Mouse (Mus musculus) 416B (cell line): ENCODE measurements around the gene Dscaml1.
A peak's percentile ranks its signal among the peaks of the same experiment; 100 is the strongest.

ENCODE experiments used
- DNase-seq: peaks from one replicate; pipeline ENCODE4 v3.0.0; 2011; ENCODE audit warnings: low read depth

Dscaml1 gene

DNA sequence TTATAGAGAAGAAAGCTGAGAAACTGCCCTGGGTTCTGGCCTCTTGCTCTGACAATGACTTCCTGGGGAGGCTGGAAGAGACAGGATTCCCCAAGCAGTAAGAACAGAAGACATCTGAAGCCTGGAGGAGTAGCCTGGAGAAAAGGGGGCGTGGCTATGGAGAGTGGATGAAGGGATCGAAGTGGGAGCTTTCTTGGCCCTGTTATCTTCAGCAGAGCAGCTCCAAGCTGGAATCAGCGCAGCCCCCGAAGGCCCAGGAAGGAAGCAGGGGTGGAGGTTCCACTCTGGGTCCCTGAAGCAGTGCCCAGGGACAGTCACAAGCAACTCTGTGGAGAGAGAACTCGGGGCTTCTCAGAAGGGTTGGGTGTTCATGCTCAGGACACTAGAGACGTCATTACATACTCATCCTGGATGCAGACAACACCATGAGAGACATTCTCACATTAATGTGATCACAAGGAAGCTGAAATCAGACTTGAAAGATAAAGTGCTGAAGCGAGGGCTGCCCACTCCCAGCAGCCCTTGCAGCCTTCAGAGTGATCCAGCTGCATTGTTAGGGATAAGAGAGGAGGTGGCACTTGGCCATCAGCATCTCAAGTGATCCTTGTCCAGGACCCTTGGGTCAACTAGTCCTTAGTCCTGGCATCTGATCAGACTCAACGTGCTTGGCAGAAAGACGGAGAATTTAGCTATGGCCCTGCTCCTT, 146.5 kb downstream of the Dscaml1 start:
- no peak for DNase-seq

DNA sequence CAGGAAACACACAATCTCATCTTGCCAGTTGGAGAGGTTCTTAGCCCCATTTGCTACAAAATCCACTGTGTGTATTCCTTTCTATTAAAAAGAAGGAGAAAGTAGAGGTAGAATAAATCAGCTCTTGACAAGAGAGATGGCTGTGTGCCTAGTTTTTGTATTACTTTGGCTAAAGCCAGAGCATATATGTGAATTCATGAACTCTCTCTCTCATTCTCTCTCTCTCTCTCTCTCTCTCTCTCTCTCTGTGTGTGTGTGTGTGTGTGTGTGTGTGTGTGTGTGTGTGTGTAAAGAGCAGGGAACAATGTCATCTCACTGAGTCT, 147.0 kb downstream of the Dscaml1 start:
- no peak for DNase-seq

DNA sequence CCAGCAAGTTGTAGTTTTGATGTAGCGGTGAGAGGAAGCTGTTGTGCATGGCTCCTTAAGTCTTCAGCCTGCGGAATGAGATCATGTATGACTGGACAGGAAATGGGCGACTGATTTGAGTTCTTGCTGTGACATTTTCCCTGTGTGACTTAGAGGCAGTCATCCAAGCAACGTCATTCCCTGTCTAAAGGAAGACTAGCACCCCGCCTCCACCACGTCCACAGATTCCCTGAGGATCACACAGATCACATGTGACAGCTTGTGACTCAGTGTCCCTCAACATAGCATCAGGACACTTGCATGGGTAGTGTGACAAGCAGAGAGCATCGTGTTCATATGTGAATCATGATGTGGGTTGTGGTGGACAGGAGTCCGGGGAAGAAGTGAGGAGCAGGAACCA, 147.6 kb downstream of the Dscaml1 start:
- no peak for DNase-seq

DNA sequence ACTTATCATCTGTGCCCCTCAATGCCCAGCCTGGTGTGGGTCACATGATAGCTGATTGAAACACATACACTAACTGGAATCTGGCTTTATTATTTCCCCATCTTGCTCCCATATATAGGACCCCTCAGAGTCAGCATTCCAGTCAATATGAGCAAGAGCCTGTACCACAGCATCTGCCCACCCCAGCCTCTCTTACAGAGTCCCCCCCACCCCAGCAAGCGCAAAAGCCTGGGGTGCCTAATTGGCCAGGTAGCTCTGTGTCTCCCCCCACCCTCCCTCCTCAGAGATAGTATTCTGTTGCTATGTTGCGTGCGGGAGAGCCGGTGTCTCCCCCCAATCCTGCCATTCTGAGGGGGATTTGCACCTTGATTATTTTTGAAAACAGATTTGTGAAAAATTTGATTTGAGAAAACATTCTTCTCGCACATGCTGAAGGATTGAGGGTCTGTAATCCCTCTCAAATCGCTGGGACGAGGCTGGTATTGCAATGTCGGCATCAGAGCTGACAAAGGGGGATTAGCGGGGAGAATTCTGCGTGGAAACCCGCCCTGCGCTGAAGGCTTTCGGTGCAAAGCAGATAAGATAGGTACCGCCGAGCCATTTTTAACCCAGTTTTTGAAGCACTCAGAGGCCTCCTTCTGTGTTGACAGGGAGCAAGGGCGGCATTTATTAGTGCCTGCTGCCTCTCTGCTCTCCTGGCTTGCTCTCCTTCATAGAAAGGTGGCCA, 153.8 kb downstream of the Dscaml1 start:
- no peak for DNase-seq

DNA sequence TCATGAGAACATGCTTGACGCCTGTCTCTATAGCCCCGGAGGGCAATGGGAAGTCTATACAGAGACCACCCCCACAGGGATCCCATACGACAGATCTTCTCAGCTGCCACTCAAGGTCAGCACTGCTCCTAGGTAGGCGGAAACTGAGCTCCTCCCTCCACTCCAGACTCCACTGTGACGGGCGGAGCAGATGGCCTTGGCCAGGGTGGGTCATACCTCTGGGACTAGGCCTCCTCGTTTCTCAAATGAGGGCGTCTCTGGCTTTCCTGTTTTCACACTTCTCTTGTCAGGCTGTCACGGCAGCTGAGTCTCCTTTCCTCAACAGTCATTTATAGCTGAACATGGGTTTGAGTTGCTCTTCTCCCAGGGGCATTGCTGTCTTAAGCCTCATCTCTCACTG, 160.0 kb downstream of the Dscaml1 start:
- no peak for DNase-seq

DNA sequence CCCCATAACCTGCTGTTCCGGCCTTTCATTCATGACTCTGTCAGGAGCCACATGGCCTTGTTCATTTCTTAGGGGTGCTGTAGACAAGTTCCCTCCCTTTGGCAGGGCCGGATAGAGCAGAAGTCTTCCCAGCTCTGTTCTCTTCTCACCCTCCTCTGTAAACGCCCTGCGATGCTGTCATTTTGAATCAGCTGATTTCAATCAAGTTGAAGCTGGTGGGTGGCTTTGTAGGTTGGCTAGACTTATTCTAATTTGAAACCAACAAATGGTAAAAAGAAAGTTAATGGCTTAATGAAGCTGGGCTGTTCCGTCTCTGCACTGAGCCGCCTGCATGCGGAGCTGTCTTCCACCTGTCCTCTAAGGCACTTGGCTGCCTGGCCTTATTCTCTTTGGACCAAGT, 161.3 kb downstream of the Dscaml1 start:
- no peak for DNase-seq

DNA sequence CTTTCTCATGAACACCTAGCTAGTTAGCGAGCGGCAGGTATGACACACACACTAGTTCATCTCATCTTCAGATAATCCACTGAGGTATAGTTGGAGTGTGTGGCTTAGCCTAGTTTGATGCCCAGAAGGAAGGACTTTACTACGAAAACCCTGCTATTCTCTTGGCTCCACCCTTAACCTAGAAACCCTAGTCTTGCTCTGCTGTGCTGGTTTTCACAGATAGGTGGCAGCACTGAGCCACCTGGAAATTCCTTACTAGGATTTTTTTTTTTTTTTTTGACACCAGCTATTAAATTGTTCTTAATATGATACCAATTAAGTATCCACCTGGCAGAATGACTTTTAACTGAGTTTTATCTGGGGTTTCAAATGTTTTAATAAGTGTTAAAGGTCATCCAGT, 163.4 kb downstream of the Dscaml1 start:
- peak; percentile 47 for DNase-seq

DNA sequence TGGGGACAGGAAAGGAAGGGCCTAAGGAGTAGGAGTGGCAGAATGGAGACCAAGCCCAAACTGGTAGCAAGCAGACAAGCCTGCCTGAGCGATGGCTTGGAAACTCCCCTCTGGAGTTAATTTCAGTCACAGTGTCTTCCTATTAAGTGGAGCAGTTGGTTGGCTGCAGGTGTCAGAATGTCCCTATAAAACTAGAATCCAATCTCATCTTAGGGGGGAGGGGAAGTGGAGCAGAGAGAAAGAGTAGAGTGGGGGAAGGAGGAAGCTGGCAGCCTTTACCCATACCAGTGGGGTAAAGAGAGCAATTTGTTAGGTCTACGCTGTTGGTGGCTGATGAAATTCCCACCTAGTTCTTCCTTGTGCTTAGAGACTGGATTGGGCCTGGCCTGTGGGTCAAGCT, 164.6 kb downstream of the Dscaml1 start:
- DNase-seq, result no peak

DNA sequence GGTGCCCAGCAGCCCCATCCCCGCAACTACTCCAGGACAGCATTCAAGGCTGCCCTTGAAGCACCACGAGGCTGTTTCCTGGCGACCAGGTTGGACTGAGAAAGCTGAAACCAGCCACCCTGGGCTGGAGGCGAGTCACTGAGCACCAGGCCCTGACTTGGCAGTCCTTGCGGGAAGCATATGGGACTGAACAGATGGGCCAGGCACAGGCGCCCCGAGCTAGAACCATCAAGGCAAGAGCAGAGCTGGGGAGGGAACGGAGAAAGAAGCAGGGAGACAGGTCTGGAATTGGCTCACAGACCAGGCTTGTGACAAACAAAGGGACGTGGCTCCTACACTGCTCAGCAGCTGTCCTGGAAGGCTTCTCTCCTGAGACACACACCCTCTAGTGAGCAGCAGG, 165.9 kb downstream of the Dscaml1 start:
- no peak for DNase-seq

DNA sequence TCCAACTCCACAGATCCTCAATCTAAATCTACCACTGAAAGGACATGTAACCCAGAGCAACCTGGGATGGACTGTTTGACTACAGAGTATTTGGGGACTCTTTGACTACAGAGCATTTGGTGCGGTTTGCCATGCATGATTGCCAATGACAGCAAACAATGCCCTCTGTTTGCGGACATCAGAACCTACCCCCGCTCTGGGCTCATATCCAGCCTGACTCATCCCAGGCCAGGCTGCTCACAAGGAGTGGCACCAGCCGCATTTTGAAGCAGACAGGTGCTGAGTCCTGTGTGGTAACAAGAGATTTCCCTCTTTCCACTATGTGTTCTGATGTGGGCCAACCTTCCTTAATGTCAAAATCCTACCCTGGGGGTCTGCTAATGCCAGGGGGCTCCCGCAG, 171.7 kb downstream of the Dscaml1 start:
- DNase-seq, result no peak

DNA sequence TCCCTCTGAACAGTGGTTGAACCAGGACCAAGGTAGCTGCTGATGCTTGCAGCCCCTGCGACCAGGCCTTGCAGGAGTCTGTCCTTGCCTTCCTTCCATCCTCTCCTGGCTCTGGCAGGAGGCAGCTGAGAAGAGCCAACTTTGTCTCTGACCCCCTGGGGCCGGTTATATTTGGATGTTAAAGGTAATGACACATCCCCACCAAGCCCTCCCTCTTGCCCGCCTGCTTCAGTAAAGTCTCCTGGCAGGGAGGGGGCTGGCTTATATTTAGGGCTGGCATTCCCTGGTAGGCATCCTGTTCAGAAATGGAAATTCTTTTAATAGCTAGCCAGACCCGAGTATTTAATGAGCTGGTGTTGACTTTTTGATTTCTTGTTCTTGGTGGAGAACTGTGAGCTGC, 172.9 kb downstream of the Dscaml1 start:
- no peak for DNase-seq

DNA sequence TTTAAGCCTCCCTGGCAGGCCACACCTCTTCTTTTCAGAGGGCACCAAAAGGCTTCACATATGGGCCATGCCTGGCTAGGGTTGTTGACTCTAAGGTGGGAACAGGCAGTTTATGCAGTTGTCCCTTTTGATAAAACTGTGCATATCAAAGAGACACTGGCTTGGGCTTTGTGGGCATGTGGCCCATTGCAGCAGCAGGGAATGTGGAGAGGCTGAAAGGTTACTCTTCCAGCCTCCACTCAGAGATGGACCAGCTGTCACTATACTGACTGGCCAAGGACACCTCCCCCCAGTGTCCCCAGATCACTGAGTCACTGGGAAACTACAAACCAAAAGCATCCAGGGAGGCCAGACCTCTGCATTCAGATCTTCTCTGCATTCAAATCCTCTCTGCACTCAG, 180.9 kb downstream of the Dscaml1 start:
- no peak for DNase-seq

DNA sequence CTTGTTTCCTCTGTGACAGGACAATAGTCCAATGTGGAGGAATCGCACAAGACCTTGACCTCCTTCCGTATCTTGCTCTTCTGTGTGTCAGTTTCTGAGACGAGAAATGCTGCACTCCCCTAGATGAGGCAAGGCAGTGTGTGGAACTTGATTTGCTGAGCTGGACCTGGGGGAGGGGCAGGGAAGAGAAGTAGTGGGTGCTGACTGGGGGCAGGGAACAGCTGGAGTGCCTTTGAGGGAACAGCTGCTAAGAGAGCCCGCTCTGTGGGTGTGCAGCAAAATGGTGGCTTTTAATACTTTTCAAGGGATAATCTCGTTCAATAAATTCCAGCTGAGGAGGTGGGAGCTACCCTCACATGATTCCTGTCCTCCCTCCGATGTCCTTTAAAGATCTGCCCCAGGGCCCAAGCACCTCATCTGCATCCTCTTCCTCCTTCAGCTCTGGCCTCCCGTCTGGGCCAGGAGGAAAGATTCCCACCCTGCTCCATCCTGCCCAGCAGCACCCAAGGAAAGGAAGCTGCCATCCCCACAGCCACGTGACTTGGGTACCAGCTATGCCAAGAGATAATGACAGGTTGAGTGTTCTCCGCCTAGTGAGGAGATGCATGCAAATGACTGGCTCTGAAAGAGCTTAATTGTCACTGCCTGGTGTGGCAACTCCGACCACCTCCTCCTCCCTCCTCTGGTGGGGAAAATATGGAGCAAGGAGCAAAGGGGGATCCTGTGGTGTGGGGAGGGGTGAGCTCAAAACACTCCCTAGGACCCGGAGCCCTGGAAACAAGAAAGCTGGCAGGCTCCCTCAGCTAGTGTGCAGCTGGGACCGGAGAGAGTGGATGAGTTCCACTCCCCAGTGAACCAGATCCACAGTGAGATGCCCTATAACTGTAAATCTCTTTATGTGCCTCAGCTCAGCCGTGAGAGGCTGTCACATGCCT, 181.9 kb downstream of the Dscaml1 start:
- DNase-seq, result no peak

DNA sequence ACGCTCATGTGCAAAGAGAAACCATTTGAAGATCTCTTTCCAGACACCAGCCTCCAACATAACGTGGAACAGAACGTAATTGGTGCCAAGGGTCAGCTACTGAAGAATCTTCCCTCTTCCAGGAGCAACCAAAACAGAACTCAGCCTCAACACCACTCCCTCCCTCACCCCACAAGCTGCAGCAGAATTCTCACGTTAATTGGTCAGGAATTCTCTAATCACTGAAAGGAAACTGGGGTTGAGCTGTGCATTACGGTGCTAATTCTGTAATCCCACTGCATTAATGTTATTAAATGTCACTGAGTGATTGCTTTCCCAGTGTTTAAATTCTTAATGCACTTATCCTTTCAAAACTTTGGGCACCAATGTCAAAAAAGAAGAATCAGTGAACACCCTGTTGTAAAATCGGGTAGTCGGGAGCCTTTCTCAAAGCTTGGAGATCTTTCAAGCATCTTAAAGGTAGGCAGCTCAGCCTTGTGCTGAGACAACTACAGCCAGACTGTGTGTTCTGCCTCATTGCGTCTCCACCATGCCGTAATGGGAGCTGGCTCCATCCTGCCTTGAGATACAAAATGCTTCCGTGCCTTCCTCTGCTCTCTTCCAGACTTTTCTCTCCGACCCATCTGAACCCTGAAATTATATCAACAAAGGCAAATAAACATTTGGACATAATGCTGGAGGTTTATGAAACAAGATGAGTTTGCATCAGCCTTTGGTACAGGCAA, 184.1 kb downstream of the Dscaml1 start:
- DNase-seq, result no peak

DNA sequence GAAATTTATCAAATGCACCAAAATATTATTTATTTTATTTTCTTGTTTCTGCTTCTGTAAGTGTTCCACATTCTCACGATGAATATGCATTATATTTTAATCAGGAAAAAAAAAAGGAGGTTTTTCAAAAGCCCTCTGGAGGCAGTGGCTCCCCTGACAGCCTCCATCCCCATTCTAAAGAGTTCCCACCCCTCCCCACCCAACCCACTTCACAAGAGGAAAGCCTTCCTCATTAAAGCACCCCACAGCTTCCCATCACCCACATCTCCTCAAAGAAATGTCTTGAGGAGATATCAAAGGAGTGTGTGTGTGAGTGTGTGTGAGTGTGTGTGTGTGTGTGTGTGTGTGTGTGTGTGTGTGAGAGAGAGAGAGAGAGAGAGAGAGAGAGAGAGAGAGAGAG, 188.2 kb downstream of the Dscaml1 start:
- DNase-seq, result no peak

DNA sequence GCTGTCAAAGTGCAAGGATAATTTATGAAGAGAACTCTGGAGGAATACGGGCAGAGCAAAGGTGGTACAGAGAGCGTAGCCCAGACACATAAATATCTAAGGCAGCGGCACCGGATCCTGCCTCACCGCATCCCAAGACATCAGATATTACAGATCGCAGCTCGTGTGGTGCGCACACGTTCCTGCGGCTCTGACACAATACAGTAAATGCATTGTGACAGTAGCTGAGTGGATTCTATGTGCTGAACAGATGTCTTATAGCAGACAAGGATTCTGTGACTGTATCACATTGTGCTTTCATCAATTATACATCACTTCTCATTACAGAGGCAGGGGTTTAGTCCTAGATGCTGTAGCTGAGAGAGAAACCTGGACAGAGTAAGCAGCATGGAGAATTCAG, 191.5 kb downstream of the Dscaml1 start:
- DNase-seq, result no peak

DNA sequence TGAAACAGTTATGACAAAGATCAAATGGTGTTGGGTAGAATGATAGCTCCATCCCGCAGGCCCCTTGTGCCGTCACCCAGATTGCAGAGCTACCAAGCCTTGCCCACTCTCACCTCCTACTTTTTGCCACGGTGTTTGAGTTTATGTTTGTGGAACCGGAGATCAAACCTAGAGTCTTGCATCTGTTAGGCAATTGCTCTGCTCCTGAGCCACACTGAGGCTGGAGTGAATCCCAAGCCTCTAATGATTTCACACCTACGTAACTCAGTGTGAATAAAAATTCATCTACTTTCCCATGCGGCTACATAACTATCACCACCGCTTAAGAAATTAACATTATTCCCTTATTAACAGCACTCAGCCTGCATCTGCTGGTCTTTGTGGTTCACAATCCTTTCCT, 192.0 kb downstream of the Dscaml1 start:
- DNase-seq, result no peak

DNA sequence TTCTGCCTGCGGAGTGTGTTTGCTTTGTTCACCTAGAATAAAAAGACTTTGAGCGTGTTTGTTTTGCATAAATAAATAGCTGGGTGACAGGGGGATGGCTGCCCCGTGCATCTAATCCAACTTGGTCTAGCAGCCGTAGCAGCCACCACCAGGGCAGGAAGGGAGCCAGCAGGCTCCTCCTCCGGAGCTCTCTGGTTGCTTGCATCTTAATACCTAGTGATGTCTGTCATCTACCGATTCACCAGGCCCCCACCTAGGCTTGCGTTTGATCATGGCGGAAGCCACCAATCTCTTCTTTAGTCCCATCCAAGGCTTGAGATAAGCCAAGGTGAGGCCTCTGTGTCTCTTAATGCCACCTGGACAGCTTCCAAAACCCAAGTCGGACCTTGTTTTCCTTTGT, 193.6 kb downstream of the Dscaml1 start:
- DNase-seq, result no peak

DNA sequence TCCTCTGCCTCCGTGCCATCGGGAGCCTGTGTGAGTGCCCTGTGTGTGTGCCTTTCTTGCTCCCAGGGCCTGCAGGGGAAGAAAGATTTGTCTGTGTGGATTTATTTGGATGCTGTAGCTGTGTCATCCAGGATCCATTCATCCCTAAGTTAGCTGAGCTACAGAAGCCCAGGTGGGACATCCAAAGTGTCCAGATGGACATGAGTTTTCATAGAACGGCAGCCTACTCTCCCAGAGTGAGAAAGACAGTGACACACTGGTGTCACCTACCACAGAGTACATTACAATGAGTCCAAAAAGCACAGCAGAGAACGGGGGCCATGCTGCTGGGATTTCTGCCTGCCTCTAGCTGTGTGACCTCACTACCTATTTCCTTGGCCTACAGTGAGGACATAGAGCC, 194.5 kb downstream of the Dscaml1 start:
- no peak for DNase-seq

DNA sequence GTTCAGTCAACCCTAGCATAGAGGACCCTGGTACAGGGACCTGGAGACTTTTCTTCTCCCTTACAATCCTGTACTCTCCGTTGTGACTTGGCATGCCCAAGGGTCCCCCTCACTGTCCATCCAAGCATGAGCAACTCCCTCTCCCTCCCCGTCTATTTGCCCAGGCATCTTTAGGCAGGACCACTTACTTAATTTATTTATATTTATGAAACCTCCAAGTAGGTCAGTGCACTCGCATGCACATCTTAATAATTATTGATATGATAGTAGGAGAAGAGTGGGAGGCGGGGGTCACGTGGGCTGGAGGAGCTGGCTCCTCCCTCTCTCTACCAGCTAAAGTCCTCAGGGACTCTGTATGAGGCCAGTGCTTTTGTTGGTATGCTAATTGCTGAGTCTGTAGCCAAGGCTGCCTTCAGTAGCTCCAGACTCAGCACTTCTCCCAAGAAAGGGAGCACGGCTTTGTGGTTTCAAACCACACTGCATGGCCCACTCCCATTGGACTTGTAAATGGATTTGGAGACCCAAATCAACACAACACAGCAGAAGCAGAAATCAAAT, 199.5 kb downstream of the Dscaml1 start:
- DNase-seq, result no peak

DNA sequence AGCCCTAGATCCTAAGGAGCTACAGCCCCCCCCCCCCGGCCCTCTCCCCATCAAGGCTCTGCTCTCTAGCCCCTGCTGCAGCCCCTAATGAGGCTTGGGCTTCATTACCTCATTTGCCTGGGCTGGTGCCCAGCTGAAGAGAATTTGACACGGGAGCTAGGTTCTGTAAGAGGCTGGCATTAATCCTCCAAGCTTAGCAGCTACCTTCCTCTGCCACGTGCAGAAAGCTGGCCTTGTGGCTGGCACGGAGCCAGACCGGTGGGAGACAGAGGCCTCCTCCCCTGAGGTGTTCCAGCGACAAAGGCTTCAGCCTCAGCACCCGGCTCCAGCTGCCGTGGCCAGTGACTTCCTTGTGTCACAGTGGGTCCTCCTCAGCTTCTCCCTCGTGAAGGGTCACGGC, 206.1 kb downstream of the Dscaml1 start:
- DNase-seq, result no peak

DNA sequence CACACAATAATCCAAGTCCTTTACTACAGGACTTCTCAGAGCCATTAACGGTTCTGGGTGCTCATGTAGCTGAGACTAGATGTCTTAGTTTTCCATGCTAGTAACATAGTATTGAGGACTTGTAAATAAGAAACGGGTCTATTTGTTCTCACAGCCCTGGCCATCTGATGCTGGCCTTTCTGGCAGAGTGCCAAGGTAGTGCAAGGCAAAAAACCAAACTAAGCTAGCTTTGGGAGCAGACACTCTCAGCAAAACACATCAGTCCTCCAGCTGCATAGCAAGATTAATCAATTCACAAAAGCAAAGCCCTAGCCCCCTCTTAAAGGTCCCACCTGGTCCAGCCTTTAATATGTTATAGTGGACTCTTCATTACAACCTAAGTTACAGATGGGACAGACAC, 206.6 kb downstream of the Dscaml1 start:
- no peak for DNase-seq
